Mouse (Mus musculus) right cerebral cortex, postnatal 10 days (tissue): ENCODE results near the gene Vars.
A peak's percentile ranks its signal among the peaks of the same experiment; 100 is the strongest.
"Not testable (repeated sequence)": the region's sequence is repeated elsewhere in the genome, so short reads cannot be mapped to it uniquely, and the experiment has no call there.

ENCODE experiments used
- DNase-seq, 2 experiments: peaks; one replicate each; pipeline ENCODE4 v3.0.0; 2021; ENCODE audit warnings: low spot score in 2 of 2

Vars gene

DNA sequence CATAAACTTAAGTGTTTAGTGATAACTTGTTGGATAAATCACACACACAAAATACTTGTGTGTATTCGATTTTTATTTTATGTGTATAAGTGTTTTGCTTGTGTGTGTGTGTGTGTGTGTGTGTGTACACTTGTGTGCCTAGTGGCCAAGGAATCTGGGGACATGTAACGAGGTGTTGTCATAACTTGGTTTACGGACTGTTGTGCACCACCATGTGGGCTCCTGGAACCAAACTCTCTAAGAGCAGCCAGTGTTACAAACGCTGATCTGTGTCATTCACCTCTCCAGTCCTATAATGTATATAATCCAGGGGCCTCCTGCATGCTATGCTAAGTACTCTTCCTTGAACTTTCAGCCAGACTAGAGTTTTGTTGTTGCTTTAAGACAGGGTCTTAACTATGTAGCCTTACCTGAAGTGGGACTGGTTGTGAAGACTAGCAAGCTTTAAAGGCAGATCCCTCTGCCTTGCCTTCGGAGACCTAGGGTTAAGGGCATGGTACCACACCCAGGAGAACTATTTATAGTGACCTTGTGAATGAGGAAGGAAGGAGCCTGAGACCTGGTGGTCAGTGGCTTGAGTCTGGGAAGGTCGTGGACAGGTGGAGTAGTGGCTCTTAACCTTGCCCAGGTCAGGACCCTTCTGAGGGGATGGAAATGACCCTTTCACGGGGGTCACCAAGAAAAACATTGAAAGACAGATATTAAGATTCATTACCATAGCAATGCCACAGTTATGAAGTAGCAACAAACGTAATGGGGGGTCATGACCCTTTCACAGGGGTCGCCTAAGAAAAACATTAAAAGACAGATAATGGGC lies 2.4 kb downstream of the Vars start:
- no peak for DNase-seq

DNA sequence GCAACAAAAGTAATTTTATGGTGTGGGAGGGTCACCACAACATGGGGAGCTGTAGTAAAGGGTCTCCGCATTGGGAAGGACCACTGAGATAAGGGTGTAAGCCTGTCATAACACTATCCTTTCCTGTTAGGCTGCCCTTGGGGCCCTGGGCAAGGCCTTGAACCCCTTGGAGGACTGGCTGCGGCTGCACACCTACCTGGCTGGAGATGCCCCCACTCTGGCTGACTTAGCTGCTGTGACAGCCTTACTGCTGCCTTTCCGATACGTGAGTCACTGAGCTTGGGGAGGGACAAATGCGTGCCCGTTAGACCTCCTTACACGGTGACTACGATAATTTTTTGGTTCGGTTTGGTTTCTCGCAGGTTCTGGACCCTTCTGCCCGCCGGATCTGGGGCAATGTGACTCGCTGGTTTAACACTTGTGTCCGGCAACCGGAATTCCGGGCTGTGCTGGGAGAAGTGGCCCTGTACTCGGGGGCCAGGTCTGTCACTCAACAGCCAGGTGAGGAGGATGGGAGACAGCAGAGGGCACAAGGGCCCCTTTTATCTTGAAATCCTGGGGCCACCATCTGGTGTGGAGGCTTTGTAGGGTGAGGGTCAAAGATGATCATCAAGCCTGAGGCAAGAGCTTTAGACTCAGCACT lies 3.4 kb downstream of the Vars start:
- DNase-seq = no peak

DNA sequence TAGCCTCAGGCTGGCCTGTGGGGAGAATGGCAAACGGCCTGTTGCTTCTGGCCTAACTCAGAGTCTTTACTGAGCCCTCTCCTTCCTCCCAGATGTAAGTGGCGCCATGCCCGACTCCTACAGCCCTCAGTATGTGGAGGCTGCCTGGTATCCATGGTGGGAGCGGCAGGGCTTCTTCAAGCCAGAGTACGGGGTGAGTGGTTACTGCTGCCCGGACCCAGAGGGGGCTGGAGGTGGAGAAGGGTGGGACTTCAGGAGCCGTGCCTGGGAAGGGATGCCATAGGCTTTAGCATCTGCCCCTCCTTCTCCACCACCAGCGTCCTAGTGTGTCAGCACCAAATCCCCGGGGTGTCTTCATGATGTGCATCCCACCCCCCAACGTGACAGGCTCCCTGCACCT lies 4.4 kb downstream of the Vars start:
- no peak for DNase-seq

DNA sequence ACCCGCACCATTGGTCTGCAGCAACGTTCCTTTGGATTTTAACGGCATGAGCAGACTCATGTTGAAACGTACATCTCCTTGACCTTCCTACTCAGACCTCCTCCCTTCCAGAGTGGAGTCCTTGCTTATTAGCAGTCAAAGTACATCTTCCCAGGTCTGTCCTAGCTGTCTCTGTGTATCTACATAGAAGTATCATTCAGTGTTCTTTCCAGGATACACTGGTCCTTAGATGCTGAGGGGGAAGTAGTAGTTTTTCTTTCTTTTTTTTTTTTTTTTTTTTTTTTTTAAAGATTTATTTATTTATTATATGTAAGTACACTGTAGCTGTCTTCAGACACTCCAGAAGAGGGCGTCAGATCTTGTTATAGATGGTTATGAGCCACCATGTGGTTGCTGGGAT lies 5.1 kb downstream of the Vars start:
- not testable (repeated sequence) for DNase-seq

DNA sequence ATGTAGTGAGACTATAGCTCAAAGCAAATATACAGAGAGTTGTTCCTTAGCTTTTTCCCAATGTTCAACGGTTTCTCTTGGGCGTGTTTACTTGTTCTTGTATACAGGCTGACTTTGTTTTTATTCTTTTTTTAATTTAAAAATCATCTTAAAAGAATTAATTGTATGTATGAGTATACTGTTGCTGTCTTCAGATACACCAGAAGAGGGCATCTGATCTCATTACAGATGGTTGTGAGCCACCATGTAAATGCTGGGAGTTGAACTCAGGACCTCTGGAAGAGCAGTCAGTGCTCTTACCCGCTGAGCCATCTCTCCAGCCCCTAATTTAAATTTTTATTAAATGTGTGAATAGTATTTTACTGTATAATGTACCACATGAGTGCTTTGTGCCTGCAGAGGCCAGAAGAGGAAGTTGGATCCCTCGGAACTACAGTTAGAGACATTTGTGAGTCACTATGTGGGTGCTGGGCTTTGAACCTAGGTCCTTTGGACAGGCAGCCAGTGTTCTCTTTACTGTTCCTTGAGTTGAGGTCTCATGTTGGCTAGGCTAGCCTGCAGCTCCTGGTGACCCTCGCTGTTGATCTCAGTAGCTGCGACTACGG lies 6.7 kb downstream of the Vars start:
- DNase-seq = no peak

DNA sequence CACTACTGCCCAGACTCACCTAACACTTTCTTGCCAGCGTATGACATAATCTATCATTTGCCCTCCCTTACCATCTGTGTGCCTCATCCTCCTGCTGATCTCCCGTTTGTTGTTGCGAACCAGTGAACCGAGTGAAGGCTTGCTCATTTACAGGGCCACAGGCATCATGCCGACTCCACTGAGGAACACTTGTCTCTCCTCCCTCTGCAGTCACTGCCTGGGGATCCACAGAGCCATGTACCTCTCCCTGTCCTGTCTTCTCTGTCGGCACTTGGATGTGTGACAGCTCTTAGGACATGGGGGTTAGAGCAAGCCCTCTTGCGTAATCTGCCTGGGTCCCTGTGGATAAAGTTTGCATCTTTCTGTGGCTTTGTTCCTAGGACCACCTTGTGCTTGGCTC lies 8.8 kb downstream of the Vars start:
- DNase-seq = no peak

DNA sequence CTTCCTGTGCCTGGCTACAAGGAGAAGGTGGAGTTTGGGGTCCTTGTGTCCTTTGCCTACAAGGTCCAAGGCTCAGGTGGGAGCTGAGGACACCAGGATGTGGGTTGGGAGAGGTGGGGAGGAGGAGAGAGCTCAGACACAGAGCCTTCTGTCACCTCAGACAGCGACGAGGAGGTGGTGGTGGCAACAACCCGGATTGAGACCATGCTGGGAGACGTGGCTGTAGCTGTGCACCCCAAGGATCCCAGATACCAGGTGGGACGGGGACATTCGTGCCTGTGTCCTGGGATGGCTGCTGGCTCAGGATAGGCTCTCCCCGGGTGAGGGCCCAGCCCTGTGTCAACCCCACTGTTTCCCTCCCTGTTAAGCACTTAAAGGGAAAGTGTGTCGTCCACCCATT lies 10.7 kb downstream of the Vars start:
- DNase-seq = no peak

DNA sequence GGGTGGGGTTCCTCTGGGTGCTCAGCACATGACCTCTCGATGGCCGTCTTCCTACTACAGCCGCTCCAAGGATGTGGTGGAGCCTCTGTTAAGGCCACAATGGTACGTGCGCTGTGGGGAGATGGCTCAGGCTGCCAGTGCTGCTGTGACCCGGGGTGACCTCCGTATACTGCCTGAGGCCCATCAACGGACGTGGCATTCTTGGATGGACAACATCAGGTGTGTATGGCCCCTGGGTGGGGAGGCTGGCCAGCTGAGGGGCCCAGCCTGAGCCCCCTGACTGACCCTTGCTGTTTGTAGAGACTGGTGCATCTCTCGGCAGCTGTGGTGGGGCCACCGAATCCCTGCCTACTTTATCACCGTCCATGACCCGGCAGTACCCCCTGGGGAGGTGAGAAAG lies 11.6 kb downstream of the Vars start:
- no peak for DNase-seq

DNA sequence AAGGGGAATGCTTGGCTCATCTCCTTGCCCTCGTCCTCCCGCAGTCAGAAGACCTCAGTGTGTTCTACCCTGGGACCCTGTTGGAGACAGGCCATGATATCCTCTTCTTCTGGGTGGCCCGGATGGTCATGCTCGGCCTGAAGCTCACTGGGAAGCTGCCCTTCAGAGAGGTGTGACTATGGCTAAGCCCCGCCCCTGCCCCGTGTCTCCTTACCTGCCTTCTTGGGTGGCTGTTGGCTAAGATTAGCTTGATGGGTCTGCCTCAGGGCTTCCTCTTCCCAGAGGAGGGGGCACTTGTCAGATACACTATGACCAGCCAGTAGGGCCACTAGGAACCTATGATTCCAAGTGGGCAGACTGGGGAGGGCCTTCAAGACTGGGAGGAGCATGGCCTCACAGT lies 12.4 kb downstream of the Vars start:
- no peak for DNase-seq

DNA sequence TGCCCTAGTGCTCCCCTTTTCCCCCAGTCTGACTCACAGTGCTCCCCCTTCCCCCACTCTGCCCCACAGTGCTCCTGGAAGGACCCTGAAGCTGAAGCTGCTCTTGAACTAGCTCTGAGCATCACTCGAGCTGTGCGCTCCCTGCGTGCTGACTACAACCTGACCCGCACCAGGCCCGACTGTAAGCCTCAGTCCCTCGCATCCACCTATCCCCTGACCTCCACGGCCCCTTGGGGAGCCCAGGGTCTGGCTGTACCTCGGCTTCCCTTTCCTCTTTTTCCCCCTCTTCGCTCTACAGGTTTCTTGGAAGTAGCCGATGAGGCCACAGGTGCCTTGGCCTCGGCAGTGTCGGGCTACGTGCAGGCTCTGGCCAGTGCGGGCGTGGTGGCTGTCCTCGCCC lies 14.5 kb downstream of the Vars start:
- peak in 1 of 2 experiments; percentile 26 for DNase-seq

DNA sequence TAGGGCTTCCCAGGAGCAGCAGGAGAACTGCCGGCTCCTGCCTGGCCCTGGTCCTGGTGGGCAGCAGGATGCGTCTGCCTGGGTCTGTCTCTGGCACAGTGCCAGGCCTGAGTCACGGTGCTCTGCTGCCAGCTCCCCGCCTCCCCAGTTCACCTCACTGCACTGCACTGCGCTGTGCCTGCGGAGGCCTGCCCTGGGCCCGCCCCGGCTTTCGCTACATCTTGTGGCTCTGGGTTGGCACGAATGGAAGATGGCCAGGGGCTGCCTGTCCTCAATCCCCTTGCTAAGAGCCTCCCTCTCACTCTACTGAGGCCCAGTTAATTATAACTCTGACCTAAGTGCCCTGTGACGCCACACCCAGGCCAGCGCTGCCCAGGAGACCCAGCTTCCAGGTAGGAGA lies 15.6 kb downstream of the Vars start, which contains the start of gene Vwa7:
TSS of gene Vwa7 (plus strand) at position 204 of the 400 bp plus-strand sequence.
- peak in 1 of 2 experiments; percentile 41 for DNase-seq

DNA sequence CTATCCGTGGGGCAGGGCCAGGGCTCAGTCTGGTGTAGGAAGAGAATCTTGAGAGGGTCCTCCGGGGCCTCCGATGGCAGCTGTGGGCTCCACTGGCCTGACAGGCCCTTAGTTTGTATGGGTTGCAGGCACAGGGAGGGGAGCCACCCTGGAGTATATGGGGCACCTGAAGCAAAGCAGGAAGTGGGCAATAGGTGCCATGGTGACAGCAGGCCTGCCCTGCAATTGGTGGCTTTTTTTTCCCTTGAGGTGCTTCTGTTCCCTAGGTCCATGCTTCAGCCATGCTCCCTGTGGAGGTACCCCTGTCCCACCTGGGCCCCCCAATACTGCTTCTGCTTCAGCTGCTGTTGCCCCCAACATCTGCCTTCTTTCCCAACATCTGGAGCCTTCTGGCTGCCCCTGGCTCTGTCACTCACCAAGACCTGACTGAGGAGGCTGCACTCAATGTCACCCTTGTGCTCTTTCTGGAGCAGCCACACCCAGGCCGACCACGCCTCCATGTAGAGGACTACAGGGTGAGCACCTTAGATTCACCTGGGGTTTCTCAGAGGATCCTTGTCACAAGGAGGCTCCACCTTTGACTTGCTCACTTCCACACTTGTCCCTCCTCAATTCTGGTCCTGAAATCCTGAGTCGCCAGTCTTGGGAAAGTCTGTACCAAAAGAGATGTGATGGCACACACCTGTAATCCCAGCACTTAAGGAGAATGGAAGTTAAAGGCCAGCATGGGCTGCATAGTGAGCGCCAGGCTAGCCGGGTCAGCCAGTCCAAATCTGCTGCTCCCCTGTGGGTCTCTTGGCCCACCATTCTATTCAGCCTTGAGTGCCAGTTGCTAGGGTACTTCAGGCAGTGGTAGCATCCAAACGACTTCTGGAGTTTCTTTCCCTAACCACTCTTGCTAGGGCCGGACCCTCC lies 16.3 kb downstream of the Vars start:
- DNase-seq = no peak

DNA sequence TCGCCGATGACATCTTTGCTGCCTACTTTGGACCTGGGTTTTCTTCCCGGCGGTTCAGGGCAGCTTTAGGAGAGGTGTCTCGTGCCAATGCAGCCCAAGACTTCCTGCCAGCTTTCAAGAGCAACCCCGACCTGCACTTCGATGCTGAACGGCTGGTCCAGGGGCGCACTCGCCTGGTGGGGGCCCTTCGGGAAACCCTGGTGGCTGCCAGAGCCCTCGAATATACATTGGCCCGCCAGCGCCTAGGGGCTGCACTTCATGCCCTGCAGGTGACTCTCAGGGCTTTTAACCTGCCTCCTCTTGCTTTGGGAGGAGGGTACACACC lies 16.9 kb downstream of the Vars start:
- DNase-seq = no peak

DNA sequence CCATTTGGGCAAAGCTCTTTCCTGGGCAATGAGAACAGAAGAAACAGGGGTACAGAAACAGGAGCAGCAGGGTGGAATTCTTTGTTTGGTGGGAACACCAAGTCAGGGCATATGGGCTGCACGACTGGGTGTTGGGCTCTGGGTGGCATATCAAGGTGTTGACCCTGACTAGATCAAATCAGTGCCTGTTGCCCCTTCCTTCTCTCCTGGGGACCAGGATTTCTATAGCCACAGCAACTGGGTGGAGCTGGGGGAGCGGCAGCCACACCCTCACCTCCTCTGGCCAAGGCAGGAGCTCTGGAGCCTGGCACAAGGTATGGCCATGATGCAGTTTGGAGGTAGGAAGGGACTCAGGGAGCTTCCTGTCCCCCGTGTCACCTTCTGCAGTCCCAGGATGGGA lies 17.4 kb downstream of the Vars start:
- no peak for DNase-seq

DNA sequence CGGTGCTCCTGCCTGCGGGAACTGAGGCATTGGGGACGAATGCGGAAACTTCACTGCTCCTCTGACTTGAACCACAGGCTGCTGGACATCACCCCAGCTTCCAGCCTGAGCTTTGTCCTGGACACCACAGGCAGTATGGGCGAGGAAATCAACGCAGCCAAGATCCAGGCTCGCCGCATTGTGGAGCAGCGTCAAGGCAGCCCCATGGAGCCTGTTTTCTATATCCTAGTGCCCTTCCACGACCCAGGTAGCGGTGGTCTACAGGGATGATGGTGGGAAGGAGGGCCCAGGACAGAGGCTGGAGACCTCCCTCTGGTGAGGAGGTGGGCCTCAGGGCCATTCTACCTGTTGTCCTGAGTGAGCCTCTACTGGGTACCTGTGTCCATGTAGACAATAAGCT lies 19.1 kb downstream of the Vars start:
- peak in 1 of 2 experiments; percentile 17 for DNase-seq

DNA sequence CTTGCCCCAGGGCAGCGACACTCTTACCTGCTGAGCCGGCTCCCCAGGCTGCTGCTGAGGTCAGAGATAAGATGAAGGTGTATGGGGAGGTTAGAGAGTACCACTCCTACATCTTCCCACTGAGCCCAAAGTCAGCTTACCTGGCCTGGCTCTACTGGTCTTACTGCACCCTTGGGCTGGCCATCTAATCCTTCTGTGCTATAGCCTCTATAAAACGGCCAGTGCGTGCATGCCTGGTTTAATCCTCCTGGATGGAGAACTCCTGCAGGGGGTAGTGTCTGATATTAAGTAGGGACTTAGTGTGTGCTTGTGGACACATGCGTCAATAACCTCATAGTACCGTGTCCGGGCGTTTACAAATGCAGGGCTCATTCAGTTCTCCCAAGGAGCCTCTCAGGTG lies 19.8 kb downstream of the Vars start:
- no peak for DNase-seq

DNA sequence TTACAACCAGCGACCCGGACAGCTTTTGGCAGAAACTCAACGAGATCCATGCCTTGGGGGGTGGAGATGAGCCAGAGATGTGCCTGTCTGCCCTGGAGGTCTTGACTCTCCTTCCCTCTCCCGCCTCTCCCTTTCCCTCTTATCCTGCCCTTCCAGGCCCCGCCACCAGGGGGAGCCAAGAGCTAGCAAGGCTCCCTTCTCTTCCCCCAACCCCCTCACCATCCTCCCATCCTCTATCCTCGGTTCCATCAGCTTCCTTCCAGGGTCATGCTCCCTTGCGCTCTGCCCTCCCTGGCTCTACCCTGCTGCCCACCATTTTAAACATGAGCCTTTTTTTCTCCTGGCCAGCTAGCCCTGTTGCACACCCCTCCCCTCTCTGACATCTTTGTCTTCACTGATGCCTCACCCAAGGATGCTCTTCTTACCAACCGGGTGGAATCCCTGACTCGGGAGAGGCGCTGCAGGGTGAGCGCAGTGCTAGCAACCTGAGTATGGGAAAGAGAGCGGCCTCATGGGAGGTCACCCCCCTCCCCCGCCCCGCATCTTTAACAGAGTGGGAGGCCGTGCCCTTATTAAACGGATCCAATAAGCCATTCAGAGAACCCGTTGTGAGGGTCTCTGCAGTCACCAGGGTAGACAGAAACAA lies 20.5 kb downstream of the Vars start:
- DNase-seq = peak; percentile 80 to 84

DNA sequence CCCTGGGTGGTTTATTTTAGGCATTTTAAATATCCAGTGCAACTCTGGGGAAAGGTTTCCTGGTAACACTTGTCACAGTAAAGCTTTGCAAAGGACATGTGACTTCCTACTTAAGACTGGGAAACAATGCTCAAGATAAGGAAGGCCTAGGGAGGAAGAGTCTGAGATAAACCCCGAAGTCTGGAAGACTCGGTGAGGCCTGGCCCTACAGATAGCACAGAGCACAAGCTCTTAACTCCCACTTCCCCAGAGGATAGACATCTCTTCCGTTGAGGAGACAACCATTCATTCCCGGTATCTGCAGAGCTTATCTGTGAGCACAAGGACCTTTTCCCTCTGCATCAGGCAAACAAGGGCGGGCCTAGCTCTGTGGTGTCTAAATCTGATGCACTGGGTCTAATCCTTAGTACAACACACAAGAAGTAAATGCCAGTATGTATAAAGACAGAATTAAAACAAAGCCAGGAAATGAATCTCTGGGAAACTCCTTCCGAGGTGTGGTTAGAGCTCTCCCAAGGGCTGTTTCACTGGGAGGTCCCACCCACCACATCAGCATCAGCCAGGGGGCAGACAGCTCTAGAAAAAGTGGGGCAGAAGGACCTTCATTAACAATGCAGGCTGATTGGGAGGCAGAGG lies 21.2 kb downstream of the Vars start:
- DNase-seq = no peak

DNA sequence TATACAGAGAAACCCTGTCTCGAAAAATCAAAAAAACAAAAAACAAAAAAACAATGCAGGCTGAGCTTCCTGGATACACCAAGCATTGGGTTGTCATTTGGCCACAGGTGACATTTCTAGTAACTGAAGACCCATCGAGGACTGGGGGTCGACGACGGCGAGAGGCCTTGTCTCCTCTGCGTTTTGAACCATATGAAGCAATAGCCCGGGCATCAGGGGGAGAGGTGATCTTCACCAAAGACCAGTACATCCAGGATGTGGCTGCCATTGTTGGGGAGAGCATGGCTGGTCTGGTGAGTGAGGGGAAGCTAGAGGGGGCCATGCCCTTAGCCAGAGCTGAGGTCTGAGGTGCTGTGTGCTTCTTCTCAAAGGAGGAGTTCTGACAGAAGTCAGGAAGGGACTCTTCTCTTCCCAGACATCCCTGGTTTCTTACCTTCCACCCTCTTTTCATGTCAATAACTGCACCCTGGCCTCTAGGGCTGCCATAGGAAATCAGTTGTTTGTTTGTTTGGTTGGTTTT lies 21.8 kb downstream of the Vars start:
- peak in 1 of 2 experiments; percentile 15 for DNase-seq

DNA sequence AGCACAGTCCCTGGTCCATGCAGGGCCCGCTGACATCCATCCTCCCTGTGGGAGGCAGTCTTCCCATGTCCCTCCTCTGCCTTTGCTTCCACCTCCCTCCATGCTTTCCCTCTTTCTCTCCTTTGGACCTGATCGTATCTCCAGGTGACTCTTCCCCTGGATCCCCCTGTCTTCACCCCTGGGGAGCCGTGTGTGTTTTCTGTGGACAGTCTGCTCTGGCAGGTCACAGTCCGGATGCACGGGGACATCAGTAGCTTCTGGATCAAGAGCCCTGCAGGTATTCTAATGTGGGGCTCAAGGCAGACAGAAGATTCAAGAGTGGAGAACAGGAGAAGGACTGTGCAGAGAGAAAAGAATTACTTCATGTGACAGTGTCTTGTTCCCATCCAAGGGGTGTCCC lies 22.4 kb downstream of the Vars start:
- no peak for DNase-seq

DNA sequence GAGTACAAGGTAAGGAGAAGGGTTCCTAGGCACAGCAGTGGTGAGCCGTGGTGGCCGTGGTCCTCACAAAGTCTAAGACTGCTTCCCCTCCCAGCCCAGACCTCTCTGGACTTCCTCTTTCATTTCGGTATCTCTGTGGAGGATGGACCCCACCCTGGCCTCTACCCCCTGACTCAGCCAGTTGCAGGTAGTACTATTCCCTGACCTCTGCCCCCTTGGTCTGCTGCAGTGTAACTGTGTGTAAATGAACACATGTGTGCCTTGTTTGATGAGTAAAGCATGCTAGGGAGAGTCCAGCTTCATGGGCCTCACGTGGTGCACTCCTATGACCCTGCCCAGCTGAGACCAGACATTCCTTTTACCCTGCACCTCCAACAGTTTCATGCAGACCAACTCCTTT lies 23.0 kb downstream of the Vars start:
- peak; percentile 18 to 36 for DNase-seq
